Mouse (Mus musculus) stomach, embryonic 15.5 days (tissue): ENCODE results near the gene Tenm3. TPM values are rescaled to one million over a fixed set of nuclear protein-coding genes. Genes with fewer than 3 reads are reported as not detected.

Source experiments
- ATAC-seq: fragments of 200-750 bp; cut with Nextera tagmentation; 2 replicates; pipeline ENCODE4 v1.8.0; 2017; ENCODE audit warnings: low read depth, moderate number of reproducible peaks, moderate TSS enrichment; ENCODE audit not compliant: insufficient read depth, low FRiP score
- H3K27ac ChIP-seq: fragments of 300-500 bp; sonication (generic); 2 replicates; pipeline ENCODE4 v1.5.1; 2015; ENCODE audit warnings: mild to moderate bottlenecking, inconsistent platforms
- H3K27me3 ChIP-seq: fragments of 300-500 bp; sonication (generic); replicated peaks from 2 replicates; pipeline ENCODE4 v1.6.1; 2015; ENCODE audit warnings: inconsistent platforms
- H3K36me3 ChIP-seq: fragments of 300-500 bp; sonication (generic); 2 replicates; pipeline ENCODE4 v1.6.1; 2015; ENCODE audit warnings: inconsistent platforms
- H3K4me1 ChIP-seq: fragments of 300-500 bp; sonication (generic); 2 replicates; pipeline ENCODE4 v1.6.1; 2015; ENCODE audit warnings: inconsistent platforms
- H3K4me2 ChIP-seq: fragments of 300-500 bp; sonication (generic); 2 replicates; pipeline ENCODE4 v1.6.1; 2015; ENCODE audit warnings: mild to moderate bottlenecking, inconsistent platforms
- H3K4me3 ChIP-seq: fragments of 300-500 bp; sonication (generic); replicated peaks from 2 replicates; pipeline ENCODE4 v1.5.1; 2015; ENCODE audit warnings: inconsistent platforms
- H3K9ac ChIP-seq: fragments of 300-500 bp; sonication (generic); 2 replicates; pipeline ENCODE4 v1.6.1; 2015; ENCODE audit warnings: inconsistent platforms
- H3K9me3 ChIP-seq: fragments of 300-500 bp; sonication (generic); 2 replicates; pipeline ENCODE4 v1.6.1; 2016; ENCODE audit warnings: inconsistent platforms
- WGBS: fragments of 180-500 bp; shearing (Covaris S2); methylation state at CpG from one replicate; pipeline ENCODE4 v1.1.7; 2015; 5-methylcytosine and 5-hydroxymethylcytosine counted together
- polyA plus RNA-seq: library from polyadenylated mRNA; unstranded; fragments of >200 nt; fragmentation: Nextera tagmentation; extraction: Ambion mirVana; gene quantifications from 2 replicates; pipeline ENCODE4 v1.2.1, GENCODE M21; 2015

The Tenm3 gene
- polyA plus RNA-seq, 1 experiment from 2014 or later, result 14.6 TPM

DNA sequence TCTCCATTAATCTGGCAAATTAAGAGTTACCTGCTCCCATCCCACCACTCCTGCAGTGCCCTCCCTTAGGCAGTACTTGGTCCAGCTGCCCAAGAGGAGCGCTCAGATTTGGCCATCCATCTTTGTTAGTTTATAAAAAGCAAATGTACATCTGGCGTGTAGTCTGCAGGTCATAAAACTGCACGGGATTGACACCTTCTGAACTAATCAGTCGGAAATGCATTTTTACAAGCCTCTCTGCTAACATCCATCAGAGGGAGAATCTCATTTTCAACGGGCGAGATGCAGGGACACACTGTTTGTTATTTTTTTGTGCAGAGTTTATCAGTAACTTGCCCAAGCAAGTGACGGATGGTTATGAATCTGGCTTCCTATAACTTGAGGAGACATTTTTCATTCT is 539.5 kb downstream of the Tenm3 start:
- Histone ChIP-seq H3K36me3 (no peaks in the 10 kb centered on the region), H3K4me3 (no peak overlapping the region), H3K9me3 (no peaks in the 10 kb centered on the region), H3K4me1 (no peaks in the 10 kb centered on the region), H3K27ac (no peak overlapping the region), H3K4me2 (no peak overlapping the region), H3K27me3 (no peaks in the 10 kb centered on the region), H3K9ac (no peak overlapping the region)
- WGBS, result 55% methylated on average over 7 of the region's 7 CpGs
- ATAC-seq, result no peak

DNA sequence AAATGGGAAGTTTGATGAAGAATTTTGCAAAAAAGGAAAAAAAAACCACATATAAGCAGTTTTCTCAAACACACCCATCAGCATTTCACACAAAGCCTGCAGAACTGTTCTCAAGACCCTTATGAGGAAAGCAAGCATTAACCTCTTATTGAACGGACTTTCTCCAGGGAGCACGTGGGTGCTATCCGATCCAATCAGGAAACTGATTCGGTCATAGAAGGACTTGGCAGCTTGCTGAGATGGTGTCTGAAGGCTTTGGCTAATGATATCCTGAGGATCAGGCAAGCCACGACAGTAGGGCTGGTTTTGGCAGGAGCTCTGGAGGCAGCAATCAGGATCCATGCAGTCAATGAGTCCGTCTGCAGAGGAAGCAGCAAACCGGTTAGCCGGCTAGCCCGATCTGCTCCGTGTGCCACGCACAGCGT is 543.1 kb downstream of the Tenm3 start:
- WGBS, result 50% methylated on average over 12 of the region's 12 CpGs
- no peak for ATAC-seq
- peak overlapping the region; percentile 25; the same call in 1 of the 2 replicates for H3K4me2 ChIP-seq

DNA sequence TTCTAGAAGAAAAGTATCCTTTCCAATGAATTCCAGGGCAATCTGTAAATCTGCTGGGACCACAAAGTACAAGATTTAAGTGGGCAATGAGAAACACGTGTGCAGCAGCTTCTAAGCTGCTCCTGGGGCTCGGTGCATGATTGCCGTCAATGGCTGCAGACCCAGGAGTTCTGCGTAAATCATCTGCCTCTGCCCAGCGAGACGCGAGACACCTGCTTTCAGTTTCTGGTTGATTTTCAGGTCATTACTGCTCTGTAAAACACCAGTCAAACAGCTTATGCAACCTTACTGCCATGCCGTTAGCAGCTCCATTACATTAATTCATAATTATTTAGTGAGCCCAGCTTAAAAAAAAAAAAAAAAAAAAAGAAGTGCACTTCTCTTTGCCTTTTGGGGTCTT is 543.7 kb downstream of the Tenm3 start:
- no peak overlapping the region for H3K4me2 ChIP-seq
- 41% methylated on average over 8 of the region's 8 CpGs for WGBS
- H3K36me3 ChIP-seq, result no peaks in the 10 kb centered on the region
- no peaks in the 10 kb centered on the region for H3K4me1 ChIP-seq
- H3K9me3 ChIP-seq, result no peaks in the 10 kb centered on the region
- H3K9ac ChIP-seq, result no peak overlapping the region
- H3K4me3 ChIP-seq, result no peak overlapping the region
- ATAC-seq, result no peak
- no peak overlapping the region for H3K27ac ChIP-seq
- no peaks in the 10 kb centered on the region for H3K27me3 ChIP-seq

More for the DNA sequence above, 543.1 kb downstream of the Tenm3 start:
- Histone ChIP-seq H3K27ac (no peak overlapping the region), H3K9me3 (no peaks in the 10 kb centered on the region), H3K4me3 (no peak overlapping the region), H3K27me3 (no peaks in the 10 kb centered on the region), H3K36me3 (no peaks in the 10 kb centered on the region), H3K9ac (no peak overlapping the region), H3K4me1 (no peaks in the 10 kb centered on the region)

DNA sequence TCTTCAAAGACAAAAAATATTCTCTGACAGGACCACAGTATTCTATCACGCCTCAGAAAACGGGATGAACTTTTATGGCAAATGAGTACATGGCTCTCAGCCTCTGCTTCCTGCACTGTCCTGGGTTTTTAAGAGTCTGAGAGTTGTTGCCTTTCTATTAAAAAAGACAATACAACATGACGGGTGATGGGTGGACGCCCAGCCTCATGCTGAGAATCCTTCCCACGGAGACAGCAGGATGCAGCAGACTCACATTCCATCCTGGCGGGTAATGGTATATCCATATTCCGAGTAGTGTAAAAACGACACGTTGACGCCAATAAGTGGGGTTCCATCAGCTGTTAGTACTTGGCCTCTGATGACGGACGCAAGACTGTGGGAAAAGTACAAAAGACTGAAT is 544.4 kb downstream of the Tenm3 start:
- 67% methylated on average over 12 of the region's 12 CpGs for WGBS
- Histone ChIP-seq H3K27me3 (no peaks in the 10 kb centered on the region), H3K9ac (no peak overlapping the region), H3K9me3 (no peaks in the 10 kb centered on the region), H3K4me2 (no peak overlapping the region), H3K4me1 (no peaks in the 10 kb centered on the region), H3K36me3 (no peaks in the 10 kb centered on the region), H3K4me3 (no peak overlapping the region), H3K27ac (no peak overlapping the region)
- no peak for ATAC-seq

DNA sequence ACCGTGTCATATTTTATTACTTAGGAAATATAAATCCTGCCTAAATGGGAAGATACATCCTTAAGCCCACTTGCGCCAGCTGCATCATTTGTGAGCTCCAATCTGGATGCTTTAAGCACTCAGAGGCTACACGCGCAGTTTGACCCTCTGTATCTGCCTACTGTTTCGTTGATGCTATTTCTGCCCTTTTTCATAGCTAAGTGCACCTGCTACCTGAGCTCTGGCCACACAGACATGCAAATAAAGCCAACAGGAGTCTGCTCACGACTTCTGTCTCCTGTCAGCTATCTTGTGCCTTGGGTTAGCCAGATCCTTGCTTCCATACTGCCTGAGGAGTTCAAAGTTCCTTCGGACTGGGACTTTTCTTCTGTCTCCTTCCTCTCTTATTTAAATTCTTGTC is 547.4 kb downstream of the Tenm3 start:
- no peaks in the 10 kb centered on the region for H3K4me1 ChIP-seq
- no peak overlapping the region for H3K4me3 ChIP-seq
- no peak overlapping the region for H3K4me2 ChIP-seq
- ATAC-seq, result no peak
- H3K36me3 ChIP-seq, result no peaks in the 10 kb centered on the region
- no peak overlapping the region for H3K9ac ChIP-seq
- H3K27ac ChIP-seq, result no peak overlapping the region
- WGBS, result 89% methylated on average over 7 of the region's 7 CpGs
- H3K9me3 ChIP-seq, result no peaks in the 10 kb centered on the region
- no peaks in the 10 kb centered on the region for H3K27me3 ChIP-seq

DNA sequence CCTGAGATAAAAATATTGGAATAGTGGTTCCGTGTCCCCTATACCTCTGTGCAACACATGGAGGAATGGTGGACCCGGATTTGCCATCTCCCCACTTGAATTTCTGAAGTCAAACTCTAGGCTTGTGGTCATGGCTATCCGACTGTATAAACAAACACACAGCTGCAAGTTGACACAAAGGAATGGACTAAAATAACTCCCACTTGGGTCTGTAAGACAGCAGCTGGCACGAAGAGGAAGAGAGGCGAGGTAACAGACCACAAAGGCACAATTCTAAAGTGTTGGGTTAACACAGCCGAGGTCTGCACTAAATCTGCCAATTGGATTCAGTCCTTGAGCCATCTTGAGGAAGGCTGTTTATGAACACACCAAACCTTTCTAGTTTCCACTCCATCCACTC is 548.2 kb downstream of the Tenm3 start:
- no peak overlapping the region for H3K4me2 ChIP-seq
- 72% methylated on average over 6 of the region's 6 CpGs for WGBS
- no peaks in the 10 kb centered on the region for H3K9me3 ChIP-seq
- H3K27ac ChIP-seq, result no peak overlapping the region
- ATAC-seq, result no peak
- H3K4me1 ChIP-seq, result no peaks in the 10 kb centered on the region
- no peak overlapping the region for H3K4me3 ChIP-seq
- no peak overlapping the region for H3K9ac ChIP-seq
- no peaks in the 10 kb centered on the region for H3K36me3 ChIP-seq
- H3K27me3 ChIP-seq, result no peaks in the 10 kb centered on the region

DNA sequence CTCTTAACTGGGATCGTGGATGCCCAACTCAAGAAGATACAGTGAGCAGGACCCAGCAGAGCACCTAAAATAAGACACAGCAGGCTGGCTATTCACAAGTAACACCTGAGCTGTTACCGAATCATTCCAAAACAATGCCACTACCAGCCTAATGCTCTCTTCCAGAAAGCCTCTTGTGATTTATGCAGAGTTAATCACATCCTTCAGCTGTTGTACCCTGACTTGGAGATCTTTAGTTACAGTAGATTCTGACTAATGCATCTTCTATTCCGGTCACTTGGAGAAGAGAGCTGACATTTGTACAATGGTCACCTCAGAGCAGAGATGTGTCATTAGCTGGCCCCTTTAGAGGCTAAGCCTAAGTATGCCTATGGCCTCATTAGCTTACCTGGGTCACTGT is 550.0 kb downstream of the Tenm3 start:
- Histone ChIP-seq H3K36me3 (no peaks in the 10 kb centered on the region), H3K4me2 (no peak overlapping the region), H3K27ac (no peak overlapping the region), H3K9me3 (no peaks in the 10 kb centered on the region), H3K27me3 (no peaks in the 10 kb centered on the region), H3K4me1 (no peaks in the 10 kb centered on the region), H3K9ac (no peak overlapping the region), H3K4me3 (no peak overlapping the region)
- WGBS, result 96% methylated on average over 3 of the region's 3 CpGs
- no peak for ATAC-seq

DNA sequence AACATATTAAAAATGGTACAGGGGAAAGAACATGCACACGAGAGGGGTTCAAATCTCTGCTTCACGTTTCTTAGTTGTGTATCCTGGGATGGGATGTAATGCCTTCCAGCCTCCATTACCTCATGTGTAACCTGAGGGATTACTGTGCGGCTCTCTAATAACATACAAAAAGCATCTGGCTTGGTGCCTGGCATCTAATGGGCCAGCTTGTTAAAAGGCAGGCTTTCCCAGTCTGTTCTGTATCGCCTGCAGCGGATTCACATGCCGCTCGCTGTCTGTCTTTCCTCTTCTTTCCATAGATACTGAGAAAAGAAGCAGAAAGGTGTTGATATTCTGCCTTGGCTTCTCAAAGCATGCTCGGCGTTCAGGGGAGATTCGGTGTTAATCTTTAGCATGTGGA is 558.3 kb downstream of the Tenm3 start:
- Histone ChIP-seq H3K36me3 (no peaks in the 10 kb centered on the region), H3K4me1 (no peaks in the 10 kb centered on the region), H3K4me2 (no peak overlapping the region), H3K9ac (no peak overlapping the region), H3K27ac (no peak overlapping the region), H3K9me3 (no peaks in the 10 kb centered on the region), H3K4me3 (no peak overlapping the region), H3K27me3 (no peaks in the 10 kb centered on the region)
- no peak for ATAC-seq
- 83% methylated on average over 10 of the region's 10 CpGs for WGBS

DNA sequence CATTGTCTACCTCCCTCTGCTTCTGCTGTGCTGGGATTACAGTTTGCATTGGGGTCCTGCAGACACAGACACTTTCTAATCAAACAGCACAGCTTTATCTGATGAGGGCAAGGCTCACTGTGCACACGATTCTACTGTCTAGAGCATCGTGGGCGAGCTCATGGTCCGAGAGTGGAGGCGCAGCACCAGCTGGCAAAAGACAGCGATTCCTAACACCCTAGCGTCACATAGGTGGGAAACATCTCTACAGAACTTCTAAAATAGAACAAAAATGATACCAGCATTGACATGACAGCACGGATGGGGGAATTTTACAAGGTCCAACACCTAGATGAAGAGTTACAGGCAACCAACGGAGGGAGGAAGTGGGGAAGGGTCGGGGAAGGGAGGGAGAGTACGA is 561.9 kb downstream of the Tenm3 start:
- ATAC-seq, result no peak
- Histone ChIP-seq H3K36me3 (no peaks in the 10 kb centered on the region; the same call in 1 of the 2 replicates), H3K27me3 (no peaks in the 10 kb centered on the region), H3K9ac (no peak overlapping the region), H3K27ac (no peak overlapping the region), H3K9me3 (no peaks in the 10 kb centered on the region), H3K4me3 (no peak overlapping the region), H3K4me2 (no peak overlapping the region), H3K4me1 (no peaks in the 10 kb centered on the region)
- WGBS, result 87% methylated on average over 11 of the region's 11 CpGs

DNA sequence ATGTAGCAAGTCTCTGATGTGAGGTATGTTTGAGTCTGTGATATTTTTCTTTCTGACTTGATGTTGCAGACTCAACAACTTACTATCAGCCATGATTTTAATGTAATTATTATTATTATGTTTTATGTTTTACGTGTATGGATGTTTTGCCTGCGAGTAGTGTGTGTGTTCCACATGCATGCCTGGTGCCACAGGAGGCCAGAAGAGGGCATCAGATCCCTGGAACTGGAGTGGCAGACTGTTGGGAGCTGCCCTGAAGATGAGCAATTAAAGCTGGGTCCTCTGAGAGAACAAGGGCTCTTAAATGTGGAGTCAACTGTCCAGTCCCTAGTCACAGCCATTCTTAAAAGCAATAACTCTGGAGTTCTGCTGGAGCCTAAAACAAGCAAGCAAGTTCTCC is 564.4 kb downstream of the Tenm3 start:
- no peaks in the 10 kb centered on the region for H3K27me3 ChIP-seq
- no peak for ATAC-seq
- no peak overlapping the region for H3K9ac ChIP-seq
- H3K4me2 ChIP-seq, result no peak overlapping the region
- peaks cover 9% of the 10 kb centered on the region; the same call in 1 of the 2 replicates for H3K36me3 ChIP-seq
- no peaks in the 10 kb centered on the region for H3K9me3 ChIP-seq
- no peak overlapping the region for H3K27ac ChIP-seq
- H3K4me3 ChIP-seq, result no peak overlapping the region
- no peaks in the 10 kb centered on the region for H3K4me1 ChIP-seq
- WGBS, result 88% methylated on average over 2 of the region's 2 CpGs

DNA sequence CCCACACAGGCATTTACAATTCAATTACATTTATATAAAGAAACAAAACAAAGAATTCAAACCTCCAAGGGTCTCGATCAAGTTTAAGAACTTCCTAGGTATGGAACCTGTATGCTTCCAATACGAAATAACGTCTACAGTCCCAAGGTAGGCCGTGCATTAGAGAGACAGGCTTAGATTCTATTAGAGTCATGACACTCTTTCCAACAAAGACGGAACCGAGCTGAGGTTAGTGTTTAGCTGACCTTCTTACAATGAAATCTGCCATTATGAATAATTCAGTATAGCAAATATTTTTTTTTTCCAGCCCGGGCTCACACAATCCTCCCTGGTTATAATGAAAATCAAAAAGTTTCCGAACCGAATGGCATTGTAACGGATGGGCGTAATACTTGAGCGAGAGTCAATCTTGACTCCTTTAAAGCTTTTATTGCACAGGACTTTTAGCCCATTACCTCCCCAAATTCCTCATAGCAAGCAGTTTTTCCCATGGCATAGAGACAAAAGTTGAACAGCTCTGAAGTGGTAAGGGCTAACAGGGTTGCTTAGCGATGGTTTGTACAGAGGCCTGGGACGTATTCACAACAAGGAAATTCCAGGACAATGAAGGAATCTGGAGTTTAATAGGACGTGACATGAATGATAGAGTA is 565.6 kb downstream of the Tenm3 start:
- no peak for ATAC-seq
- H3K9me3 ChIP-seq, result no peaks in the 10 kb centered on the region
- no peak overlapping the region for H3K9ac ChIP-seq
- no peak overlapping the region for H3K27ac ChIP-seq
- H3K36me3 ChIP-seq, result peaks cover 9% of the 10 kb centered on the region; the same call in 1 of the 2 replicates
- no peaks in the 10 kb centered on the region for H3K27me3 ChIP-seq
- no peak overlapping the region for H3K4me2 ChIP-seq
- H3K4me1 ChIP-seq, result no peaks in the 10 kb centered on the region
- 90% methylated on average over 15 of the region's 15 CpGs for whole genome bisulfite sequencing
- no peak overlapping the region for H3K4me3 ChIP-seq

DNA sequence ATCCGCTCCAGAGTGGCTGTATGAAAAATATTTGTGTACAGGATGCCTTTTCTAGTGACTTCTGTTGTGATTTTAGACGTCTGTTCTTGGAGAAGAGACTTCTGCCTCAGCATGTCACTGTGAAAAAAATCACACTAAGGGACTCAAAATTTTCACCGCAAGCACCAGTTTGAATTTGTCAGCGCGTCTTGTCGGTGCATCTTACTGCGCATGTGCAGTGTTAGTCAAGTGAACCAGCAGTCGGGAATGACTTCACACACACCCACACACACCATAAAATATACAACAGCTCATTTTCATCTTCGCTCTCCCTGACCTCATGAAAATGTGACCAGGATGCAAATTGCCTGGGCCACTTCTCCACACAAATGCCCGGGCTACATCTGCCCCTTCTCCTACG is 568.7 kb downstream of the Tenm3 start:
- WGBS, result 92% methylated on average over 11 of the region's 11 CpGs
- Histone ChIP-seq H3K9ac (no peak overlapping the region), H3K36me3 (peaks cover 9% of the 10 kb centered on the region; the same call in 1 of the 2 replicates), H3K4me3 (no peak overlapping the region), H3K4me2 (no peak overlapping the region), H3K9me3 (no peaks in the 10 kb centered on the region), H3K27me3 (no peaks in the 10 kb centered on the region), H3K4me1 (no peaks in the 10 kb centered on the region), H3K27ac (no peak overlapping the region)
- no peak for ATAC-seq

DNA sequence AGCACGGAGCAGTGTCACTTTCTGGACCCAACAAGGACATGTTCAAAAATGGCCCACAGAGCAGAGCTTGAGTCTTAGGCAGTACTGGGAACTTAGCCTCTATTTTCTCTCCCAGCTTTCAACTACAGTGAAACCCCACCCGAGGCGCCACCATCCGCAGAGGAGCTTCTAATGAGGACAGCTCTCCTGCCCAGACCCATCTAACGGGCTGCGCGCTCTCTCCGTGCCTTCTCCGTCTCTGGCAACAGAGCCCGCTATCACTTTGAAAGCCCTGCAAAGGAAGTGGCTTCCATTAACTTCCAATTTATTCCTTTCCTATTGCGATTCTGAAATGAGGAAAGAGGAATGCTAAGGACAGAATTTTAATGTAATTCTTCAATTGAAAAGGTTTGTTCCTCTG is 569.2 kb downstream of the Tenm3 start:
- H3K9me3 ChIP-seq, result no peaks in the 10 kb centered on the region
- H3K4me3 ChIP-seq, result no peak overlapping the region
- peaks cover 9% of the 10 kb centered on the region; the same call in 1 of the 2 replicates for H3K36me3 ChIP-seq
- ATAC-seq, result no peak
- H3K4me1 ChIP-seq, result no peaks in the 10 kb centered on the region
- H3K27ac ChIP-seq, result no peak overlapping the region
- no peak overlapping the region for H3K4me2 ChIP-seq
- no peaks in the 10 kb centered on the region for H3K27me3 ChIP-seq
- no peak overlapping the region for H3K9ac ChIP-seq
- 95% methylated on average over 11 of the region's 11 CpGs for WGBS
